Mouse (Mus musculus): Measurements from ENCODE around the gene Ptcra. TPM values are rescaled to one million over a fixed set of nuclear protein-coding genes. Genes with fewer than 3 reads are reported as not detected.
A peak's percentile ranks its signal among the peaks of the same experiment; 100 is the strongest.

Gene Ptcra
- polyA plus RNA-seq, 1 experiment from 2014 or later = 0.12 TPM

DNA sequence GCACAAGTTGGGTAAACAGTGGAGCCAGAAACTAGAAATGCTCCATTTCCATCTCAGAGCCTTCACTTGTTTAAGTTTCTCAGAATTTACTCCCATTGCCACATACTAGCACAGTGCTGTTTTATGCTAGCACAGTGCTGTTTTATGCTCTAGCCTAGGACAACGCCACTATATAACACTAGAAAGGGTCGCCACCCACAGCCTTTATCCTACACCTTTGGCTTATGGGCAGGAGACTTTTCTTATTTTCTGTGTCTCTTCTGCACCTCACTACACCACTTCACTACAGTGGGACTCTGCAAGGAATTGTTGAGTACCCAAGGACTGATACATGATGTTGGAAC lies 19.7 kb upstream of the Ptcra start:
- DNase-seq (ENCODE audit: low read depth, low spot score) = no peak
- no peak for ATAC-seq
- TF ChIP-seq CTCF (IDR thresholded peaks at IDR 0.05) = no peak

DNA sequence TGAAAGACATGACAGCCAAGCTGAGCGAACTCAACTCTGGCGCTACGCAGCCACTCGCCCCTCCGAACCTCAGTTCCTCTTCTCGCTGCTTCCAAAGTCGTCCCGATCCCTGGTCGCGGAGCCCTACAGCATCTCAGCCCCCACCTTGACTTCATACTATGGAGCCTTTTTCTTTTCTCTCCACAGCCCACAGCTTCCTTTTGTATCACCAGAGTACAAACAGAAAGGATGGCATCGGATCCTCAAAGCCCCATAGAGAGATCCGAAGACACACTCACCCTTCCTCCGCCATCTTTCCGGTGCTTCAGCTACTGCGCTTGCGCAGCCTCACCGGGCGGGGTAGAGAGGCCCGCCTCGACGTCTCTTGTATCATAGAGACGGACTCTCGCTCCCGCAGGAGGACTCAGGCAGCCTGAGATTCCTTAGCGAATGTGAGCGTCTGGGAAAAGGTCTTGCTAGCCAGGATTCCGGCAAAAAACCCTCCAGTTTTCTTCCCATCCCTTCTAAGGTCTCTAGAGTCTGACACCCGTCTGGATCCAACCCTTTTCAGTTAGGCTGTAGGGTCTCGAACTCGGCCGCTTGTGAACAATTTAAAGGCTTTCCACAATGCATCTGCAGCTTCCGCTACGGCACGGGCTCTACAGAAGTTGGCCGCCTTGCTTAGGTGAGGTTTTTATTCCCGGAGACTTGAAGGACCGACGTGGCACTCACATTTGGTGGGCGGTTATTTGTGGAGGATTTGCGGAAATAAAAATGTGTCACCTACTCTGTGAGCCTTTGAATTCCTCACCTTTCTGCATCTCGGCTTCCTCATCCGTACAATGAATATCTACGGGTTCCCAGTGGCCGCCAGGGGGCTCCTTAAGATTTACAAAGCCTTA lies 19.1 kb upstream of the Ptcra start, which contains the start of gene Rpl7l1:
Gene Rpl7l1 (minus strand): TSS at position 332 of the 881 bp plus-strand sequence.
- in situ Hi-C loops (cut with MboI; ENCODE audit: low pct_unique_long_range_greater_than_20kb) = loop anchor here (5.0 kb wide), 2 partner anchors 70 to 100 kb away; no protein-coding TSS in a partner anchor
- TF ChIP-seq CTCF (IDR thresholded peaks at IDR 0.05) = peak; percentile 94
- ChIA-PET POLR2A (interaction anchor here (0.8 to 1.7 kb wide), 3 partner anchors 75 to 109 kb away, joined by 3 to 9 read pairs (median 4); partner anchors contain the start of gene Bicral), CTCF (interaction anchor here (0.7 to 1.1 kb wide), 3 partner anchors 103 to 108 kb away, joined by 3 to 4 read pairs (median 3); partner anchors contain the start of gene Tbcc)
- DNase-seq (ENCODE audit: low read depth, low spot score) (peak; percentile 77), ATAC-seq (peak; percentile 72)
- no peaks in the 10 kb centered on the region for H3K27me3 ChIP-seq

More for the DNA sequence above, 19.7 kb upstream of the Ptcra start:
- ChIA-PET CTCF (no interaction called here), POLR2A (interaction anchor here (1.7 kb wide), 1 partner anchor 108 kb away, joined by 9 read pairs; no protein-coding TSS in a partner anchor)
- no peaks in the 10 kb centered on the region for H3K27me3 ChIP-seq
- in situ Hi-C loops (cut with MboI; ENCODE audit: low pct_unique_long_range_greater_than_20kb) = loop anchor here (5.0 kb wide), 2 partner anchors 69 to 99 kb away; no protein-coding TSS in a partner anchor

DNA sequence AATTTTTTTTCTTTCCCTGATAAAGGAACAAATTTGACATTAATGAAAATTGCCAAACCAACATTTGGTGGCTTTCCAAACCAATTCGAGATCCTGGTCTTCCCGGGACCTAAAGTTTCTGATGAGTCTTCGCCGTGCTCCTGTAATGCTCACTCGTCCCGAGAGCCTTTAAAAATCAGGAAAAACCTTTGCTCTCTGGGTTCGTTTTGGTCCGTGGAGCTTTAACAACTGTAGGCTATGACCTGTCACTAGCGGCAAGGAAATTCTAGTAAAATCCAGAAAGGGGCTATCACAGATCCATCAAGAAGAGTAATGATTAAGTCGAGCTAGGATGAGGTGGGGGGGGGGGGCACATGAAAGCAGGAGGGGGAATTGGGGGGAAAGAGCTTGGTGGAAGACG lies 18.4 kb upstream of the Ptcra start:
- ATAC-seq (no peak), DNase-seq (ENCODE audit: low read depth, low spot score) (no peak)
- ChIA-PET CTCF (interaction anchor here (0.7 to 1.1 kb wide), 3 partner anchors 104 to 109 kb away, joined by 3 to 4 read pairs (median 3); partner anchors contain the start of gene Tbcc), POLR2A (interaction anchor here (0.7 to 1.7 kb wide), 3 partner anchors 82 to 523 kb away, joined by 3 to 9 read pairs (median 4); no protein-coding TSS in a partner anchor)
- in situ Hi-C loops (cut with MboI; ENCODE audit: low pct_unique_long_range_greater_than_20kb) = loop anchor here (5.0 kb wide), 2 partner anchors 70 to 100 kb away; no protein-coding TSS in a partner anchor
- no peak for TF ChIP-seq CTCF (IDR thresholded peaks at IDR 0.05)
- no peaks in the 10 kb centered on the region for H3K27me3 ChIP-seq

DNA sequence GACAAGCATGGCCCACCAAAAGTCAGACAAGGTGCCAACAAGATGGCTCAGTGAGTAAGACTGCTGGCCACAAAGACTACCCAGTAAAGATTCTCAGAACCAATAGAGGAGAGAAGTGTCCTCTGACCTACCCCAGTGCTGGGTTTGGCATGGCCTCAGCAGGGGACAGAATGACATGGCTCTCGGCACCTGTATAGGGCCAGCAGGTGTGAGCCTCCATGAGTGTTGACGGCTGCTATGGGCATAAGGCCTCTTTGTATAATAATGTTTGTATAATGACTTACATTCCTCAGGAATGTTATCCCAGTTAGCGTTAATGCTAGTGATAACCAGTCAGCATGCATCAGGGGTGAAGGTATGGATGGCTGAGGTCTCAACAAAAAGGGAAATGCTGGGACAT lies 12.6 kb upstream of the Ptcra start:
- in situ Hi-C loops (cut with MboI; ENCODE audit: low pct_unique_long_range_greater_than_20kb) = no loop called here
- H3K27me3 ChIP-seq = no peaks in the 10 kb centered on the region
- no peak for ATAC-seq
- ChIA-PET POLR2A (no interaction called here), CTCF (no interaction called here)
- TF ChIP-seq CTCF (IDR thresholded peaks at IDR 0.05) = no peak
- no peak for DNase-seq (ENCODE audit: low read depth, low spot score)

DNA sequence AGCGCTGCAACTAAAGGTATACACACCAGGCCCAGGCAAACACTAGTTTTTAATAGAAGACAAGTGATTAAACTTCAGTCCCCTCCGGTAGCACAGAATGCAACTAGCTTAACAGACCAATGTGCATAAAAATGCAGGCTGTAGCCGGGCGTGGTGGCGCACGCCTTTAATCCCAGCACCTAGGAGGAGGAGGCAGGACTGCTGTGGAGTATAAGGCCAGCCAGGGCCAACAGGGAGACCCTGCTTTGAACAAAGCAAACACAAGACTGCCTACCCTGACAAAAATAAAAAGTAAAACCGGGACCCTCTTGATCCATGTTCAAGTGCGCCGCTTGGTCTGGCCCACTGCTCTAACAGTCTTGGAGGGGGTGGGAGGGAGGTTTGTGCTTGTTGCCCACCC lies 11.6 kb upstream of the Ptcra start:
- H3K27me3 ChIP-seq = no peaks in the 10 kb centered on the region
- ATAC-seq (no peak), DNase-seq (ENCODE audit: low read depth, low spot score) (no peak)
- TF ChIP-seq CTCF (IDR thresholded peaks at IDR 0.05) = no peak
- CTCF ChIA-PET = no interaction called here
- POLR2A ChIA-PET = interaction anchor here (0.6 kb wide), 1 partner anchor 181 kb away, joined by 4 read pairs; no protein-coding TSS in a partner anchor
- in situ Hi-C loops (cut with MboI; ENCODE audit: low pct_unique_long_range_greater_than_20kb) = no loop called here

DNA sequence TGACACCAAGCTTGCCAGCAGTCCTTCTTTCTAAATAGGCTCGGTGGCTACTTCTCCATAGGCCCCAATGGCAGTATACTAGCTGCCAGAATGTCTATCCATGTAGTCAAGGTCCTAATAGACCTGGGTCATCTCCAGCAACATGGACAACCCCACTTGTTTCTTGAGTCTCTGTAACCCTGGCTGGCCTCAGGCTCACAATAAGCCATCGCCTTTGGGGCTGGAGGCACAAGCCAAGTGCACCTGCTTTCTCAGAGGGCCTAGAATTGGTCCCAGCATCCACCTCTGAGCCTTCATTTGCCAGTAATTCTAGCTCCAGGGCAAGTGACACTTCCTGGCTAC lies 10.6 kb upstream of the Ptcra start:
- ChIA-PET CTCF (interaction anchor here (1.0 kb wide), 1 partner anchor 38 kb away, joined by 4 read pairs; no protein-coding TSS in a partner anchor), POLR2A (interaction anchor here (0.6 to 1.2 kb wide), 4 partner anchors 37 to 163 kb away, joined by 3 to 5 read pairs (median 4); partner anchors contain the start of genes Klhdc3 and Tbcc)
- DNase-seq (ENCODE audit: low read depth, low spot score) (no peak), ATAC-seq (no peak)
- in situ Hi-C loops (cut with MboI; ENCODE audit: low pct_unique_long_range_greater_than_20kb) = no loop called here
- no peaks in the 10 kb centered on the region for H3K27me3 ChIP-seq
- TF ChIP-seq CTCF (IDR thresholded peaks at IDR 0.05) = no peak

DNA sequence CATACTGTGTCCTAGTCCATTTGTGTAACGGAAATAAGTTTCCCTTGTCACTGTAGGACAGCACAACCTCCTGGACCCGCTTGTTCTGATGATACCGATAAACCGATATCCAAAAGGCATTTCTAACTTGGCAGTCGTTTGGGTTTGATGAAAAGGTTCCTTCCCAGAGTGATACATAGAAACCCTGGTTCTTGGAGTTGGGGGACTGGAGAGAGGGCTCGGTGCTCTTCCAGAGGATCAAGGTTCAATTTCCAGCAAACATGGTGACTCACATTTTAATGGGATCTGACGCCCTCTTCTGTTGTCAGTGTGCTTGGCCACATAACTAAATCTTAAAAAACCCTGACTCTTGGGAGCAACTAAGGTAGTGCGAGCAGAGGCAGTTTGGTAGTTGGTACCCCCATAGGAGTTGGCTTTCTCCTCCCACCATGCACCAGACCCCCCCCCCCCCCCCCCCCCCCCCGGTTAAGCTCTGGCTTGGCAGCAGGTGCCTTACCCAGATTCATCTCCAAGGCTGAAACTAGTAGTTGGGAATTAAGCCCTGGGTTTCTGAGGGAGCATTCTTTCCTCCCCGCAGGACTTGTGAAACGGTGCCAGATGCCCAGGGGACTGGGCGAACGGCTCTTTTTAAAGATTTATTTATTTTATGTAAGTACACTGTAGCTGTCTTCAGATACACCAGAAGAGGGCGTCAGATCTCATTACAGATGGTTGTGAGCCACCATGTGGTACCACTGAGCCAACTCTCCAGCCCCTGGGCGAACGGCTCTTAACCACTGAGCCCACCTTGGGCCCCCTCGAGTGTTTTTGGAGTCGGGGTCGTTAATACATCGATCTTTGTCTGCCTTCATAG lies 10.0 kb upstream of the Ptcra start:
- ATAC-seq (no peak), DNase-seq (ENCODE audit: low read depth, low spot score) (no peak)
- ChIA-PET POLR2A (interaction anchor here (0.6 to 1.7 kb wide), 6 partner anchors 12 to 162 kb away, joined by 3 to 5 read pairs (median 4); partner anchors contain the start of genes Cnpy3, Klhdc3 and Tbcc), CTCF (interaction anchor here (1.0 to 1.3 kb wide), 2 partner anchors 37 to 39 kb away, joined by 3 to 4 read pairs; no protein-coding TSS in a partner anchor)
- TF ChIP-seq CTCF (IDR thresholded peaks at IDR 0.05) = peak; percentile 61
- in situ Hi-C loops (cut with MboI; ENCODE audit: low pct_unique_long_range_greater_than_20kb) = no loop called here
- H3K27me3 ChIP-seq = no peaks in the 10 kb centered on the region

DNA sequence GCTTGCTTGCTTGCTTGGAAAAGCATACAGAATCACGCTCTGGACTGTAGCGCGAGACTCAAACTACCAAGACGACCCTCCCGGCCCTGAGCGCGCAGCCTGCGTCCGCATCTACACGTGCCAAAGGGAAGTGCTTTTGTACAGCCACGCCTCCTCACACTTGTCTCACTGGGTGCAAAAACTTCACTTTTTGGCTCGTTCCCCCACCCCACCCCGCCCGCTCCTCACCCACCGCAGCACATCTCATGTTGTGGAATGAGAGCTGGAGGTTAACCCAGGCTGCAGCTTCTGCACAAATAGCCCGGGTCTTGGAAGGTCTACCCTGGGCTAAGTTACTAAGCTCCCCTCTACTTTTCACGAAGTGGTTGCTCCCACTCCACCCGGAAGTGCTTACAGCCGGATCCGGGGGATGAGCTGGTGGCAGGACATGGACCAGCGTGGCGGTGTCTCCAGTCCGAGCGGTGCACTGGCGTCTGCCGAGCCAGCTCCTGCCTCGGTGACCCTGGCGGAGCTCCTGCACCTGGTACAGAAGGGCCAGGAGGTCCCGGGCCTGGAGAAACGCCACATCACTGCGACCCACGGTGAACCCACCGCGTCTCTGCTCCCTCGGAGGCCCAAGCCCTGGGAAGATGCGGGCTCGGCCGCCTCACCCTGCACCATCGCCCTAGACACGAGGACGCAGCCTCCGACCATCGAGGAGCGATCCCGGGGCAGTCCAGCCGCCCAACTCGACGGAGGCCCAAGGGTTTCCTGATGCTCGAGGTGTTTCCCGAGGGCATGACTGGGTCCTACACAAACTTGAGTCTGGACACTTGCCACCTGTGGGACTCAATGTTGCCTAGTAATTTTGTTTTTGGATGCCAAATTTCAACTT lies 9.1 kb upstream of the Ptcra start, which contains the start of gene 2310039H08Rik:
Gene 2310039H08Rik (plus strand): TSS at position 232 of the 874 bp plus-strand sequence.
- DNase-seq (ENCODE audit: low read depth, low spot score) = no peak
- H3K27me3 ChIP-seq = no peaks in the 10 kb centered on the region
- ChIA-PET CTCF (interaction anchor here (0.9 to 1.3 kb wide), 2 partner anchors 40 to 66 kb away, joined by 3 read pairs; no protein-coding TSS in a partner anchor), POLR2A (interaction anchor here (0.6 to 1.7 kb wide), 5 partner anchors 12 to 897 kb away, joined by 3 to 5 read pairs (median 3); partner anchors contain the start of genes Cnpy3 and Klhdc3)
- peak; percentile 67 for ATAC-seq
- no peak for TF ChIP-seq CTCF (IDR thresholded peaks at IDR 0.05)
- in situ Hi-C loops (cut with MboI; ENCODE audit: low pct_unique_long_range_greater_than_20kb) = no loop called here

DNA sequence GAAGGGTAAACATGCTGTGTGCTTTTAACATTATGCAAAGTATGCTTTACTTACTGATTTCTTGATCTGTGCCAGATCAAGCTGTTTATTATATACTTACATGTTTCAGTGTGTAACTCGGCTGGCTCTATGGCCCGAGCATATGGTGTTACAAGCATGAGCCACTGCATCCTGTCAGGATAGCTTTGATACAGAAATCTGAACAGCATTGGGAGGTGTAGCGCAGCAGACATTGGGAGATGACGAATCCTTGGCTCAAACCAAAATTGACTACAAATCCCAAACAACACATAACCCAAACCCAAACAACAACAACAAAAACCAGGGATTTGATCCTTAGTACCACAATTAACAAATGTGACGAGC lies 8.5 kb upstream of the Ptcra start:
- no peak for ATAC-seq
- in situ Hi-C loops (cut with MboI; ENCODE audit: low pct_unique_long_range_greater_than_20kb) = no loop called here
- no peak for TF ChIP-seq CTCF (IDR thresholded peaks at IDR 0.05)
- CTCF ChIA-PET = interaction anchor here (0.9 kb wide), 1 partner anchor 67 kb away, joined by 3 read pairs; no protein-coding TSS in a partner anchor
- POLR2A ChIA-PET = interaction anchor here (0.6 to 1.7 kb wide), 4 partner anchors 12 to 897 kb away, joined by 3 to 5 read pairs (median 4); partner anchors contain the start of gene Cnpy3
- no peaks in the 10 kb centered on the region for H3K27me3 ChIP-seq
- DNase-seq (ENCODE audit: low read depth, low spot score) = no peak

Data from Patski (cell line).